Mouse (Mus musculus) liver, adult 2 months (tissue): ENCODE data around the gene Gnb1. TPM values are rescaled to one million over a fixed set of nuclear protein-coding genes. Genes with fewer than 3 reads are reported as not detected.

Source experiments
- DNase-seq: peaks from one replicate; pipeline ENCODE4 v3.0.0-alpha.2; 2011; ENCODE audit warnings: low read depth, low spot score; ENCODE audit errors: extremely low read depth
- H3K27ac ChIP-seq: fragments of 200-500 bp; replicated peaks from 2 replicates; pipeline ENCODE4 v1.5.1; 2012; ENCODE audit warnings: low read depth, mild to moderate bottlenecking, control low read depth, inconsistent platforms, low read length; ENCODE audit not compliant: insufficient read depth
- H3K27me3 ChIP-seq: fragments of 200-500 bp; 2 replicates; pipeline ENCODE4 v1.6.1; 2012; ENCODE audit warnings: mild to moderate bottlenecking, moderate library complexity, low read length, inconsistent platforms; ENCODE audit not compliant: control insufficient read depth, insufficient read depth
- H3K36me3 ChIP-seq: fragments of 200-500 bp; 2 replicates; pipeline ENCODE4 v1.6.1; 2012; ENCODE audit warnings: low read length, inconsistent platforms; ENCODE audit not compliant: control insufficient read depth, insufficient read depth
- H3K4me1 ChIP-seq: fragments of 200-500 bp; 2 replicates; pipeline ENCODE4 v1.6.1; 2011; ENCODE audit warnings: low read length; ENCODE audit not compliant: control insufficient read depth, insufficient read depth
- H3K4me3 ChIP-seq: fragments of 200-500 bp; 2 replicates; pipeline ENCODE4 v1.5.1; 2011; ENCODE audit warnings: low read depth, mild to moderate bottlenecking, control low read depth, low read length, moderate library complexity; ENCODE audit not compliant: insufficient read depth
- H3K79me2 ChIP-seq: fragments of 200-500 bp; 2 replicates; pipeline ENCODE4 v1.6.1; 2012; ENCODE audit warnings: inconsistent platforms, mild to moderate bottlenecking, low read length, moderate library complexity; ENCODE audit not compliant: control insufficient read depth, insufficient read depth
- H3K9ac ChIP-seq: fragments of 200-500 bp; 2 replicates; pipeline ENCODE4 v1.6.1; 2012; ENCODE audit warnings: low read depth, mild to moderate bottlenecking, control low read depth, inconsistent platforms, low read length
- CTCF ChIP-seq: fragments of 200-500 bp; IDR thresholded peaks from 2 replicates; pipeline ENCODE4 v1.5.1; 2011; ENCODE audit warnings: low read depth, low read length, control low read depth
- POLR2A ChIP-seq: fragments of 200-500 bp; IDR thresholded peaks from 2 replicates; pipeline ENCODE4 v1.6.1; 2011; ENCODE audit warnings: low read length, control low read depth; ENCODE audit not compliant: insufficient read depth; ENCODE audit errors: extremely low read depth
- WGBS: fragments of 180-500 bp; shearing (Covaris S2); methylation state at CpG from one replicate; pipeline ENCODE4 v1.1.7; 2018; 5-methylcytosine and 5-hydroxymethylcytosine counted together
- polyA plus RNA-seq: library from polyadenylated mRNA; depleted of rRNA; stranded (reverse); fragments of >200 nt; gene quantifications from 2 replicates; pipeline ENCODE4 v1.2.3, GENCODE M21; 2012; rRNA removed
- total RNA-seq: library from RNA; depleted of rRNA; stranded (reverse); fragments of >200 nt; gene quantifications from 2 replicates; pipeline ENCODE4 v1.2.3, GENCODE M21; 2014; rRNA removed

Gnb1 gene
- total and polyA plus RNA-seq, 2 experiments, result 26.5 to 143 TPM

DNA sequence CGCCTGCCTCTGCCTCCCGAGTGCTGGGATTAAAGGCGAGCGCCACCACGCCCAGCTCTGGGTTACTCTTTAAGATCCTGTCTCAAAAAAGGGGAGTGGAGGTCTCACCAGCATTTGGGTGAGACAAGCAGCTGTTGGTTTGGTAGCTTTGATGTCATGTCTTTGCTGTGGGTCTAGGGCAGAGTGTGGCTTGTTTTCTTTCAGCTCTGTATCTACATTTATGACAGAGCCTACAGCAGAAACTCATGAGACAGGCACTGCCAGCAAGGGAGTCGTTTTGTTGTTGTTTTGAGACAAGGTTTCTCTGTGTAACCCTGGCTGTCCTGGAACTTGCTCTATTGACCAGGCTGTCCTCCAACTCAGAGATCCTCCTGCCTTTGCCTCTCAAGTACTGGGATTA, 112.6 kb downstream of the Gnb1 start:
- peak overlapping the region; percentile 87 for H3K27ac ChIP-seq
- peaks cover 8% of the 10 kb centered on the region; the same call in 1 of the 2 replicates for H3K79me2 ChIP-seq
- peak; percentile 74 for DNase-seq
- no peaks in the 10 kb centered on the region for H3K27me3 ChIP-seq
- WGBS, result 75% methylated on average over 6 of the region's 6 CpGs
- peaks cover 17% of the 10 kb centered on the region for H3K4me1 ChIP-seq
- TF ChIP-seq CTCF (no peak), POLR2A (no peak)
- peak overlapping the region; percentile 61 for H3K9ac ChIP-seq
- peaks cover 9% of the 10 kb centered on the region for H3K36me3 ChIP-seq
- H3K4me3 ChIP-seq, result no peak overlapping the region

DNA sequence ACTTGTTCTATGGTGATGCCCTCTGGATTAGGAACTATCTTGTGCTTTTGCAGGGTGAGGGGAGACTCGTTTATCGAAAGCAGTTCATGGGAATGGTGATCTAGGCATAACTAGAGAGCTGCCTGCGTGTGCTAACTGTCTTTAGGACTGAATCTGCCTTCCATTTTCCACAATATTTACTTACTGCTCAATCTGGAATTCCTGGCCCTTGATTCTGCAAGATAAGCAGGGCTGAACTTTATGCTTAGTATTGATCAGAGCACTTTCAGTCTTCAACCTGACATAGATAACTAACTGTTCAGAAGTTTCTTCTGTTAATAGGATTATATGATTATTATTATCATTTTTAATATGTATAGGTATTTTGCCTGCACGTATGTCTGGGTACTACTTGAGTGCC, 114.0 kb downstream of the Gnb1 start:
- H3K9ac ChIP-seq, result peak overlapping the region; percentile 20
- H3K27ac ChIP-seq, result peak overlapping the region; percentile 87
- peaks cover 17% of the 10 kb centered on the region for H3K4me1 ChIP-seq
- 0 out of 2 replicates have a peak overlapping the region, but pooled peaks have one; percentile 8 for H3K4me3 ChIP-seq
- 27% methylated on average over 4 of the region's 4 CpGs for WGBS
- TF ChIP-seq POLR2A (no peak), CTCF (no peak)
- peaks cover 15% of the 10 kb centered on the region for H3K36me3 ChIP-seq
- H3K79me2 ChIP-seq, result peaks cover 8% of the 10 kb centered on the region; the same call in 1 of the 2 replicates
- DNase-seq, result peak; percentile 90
- H3K27me3 ChIP-seq, result no peaks in the 10 kb centered on the region

DNA sequence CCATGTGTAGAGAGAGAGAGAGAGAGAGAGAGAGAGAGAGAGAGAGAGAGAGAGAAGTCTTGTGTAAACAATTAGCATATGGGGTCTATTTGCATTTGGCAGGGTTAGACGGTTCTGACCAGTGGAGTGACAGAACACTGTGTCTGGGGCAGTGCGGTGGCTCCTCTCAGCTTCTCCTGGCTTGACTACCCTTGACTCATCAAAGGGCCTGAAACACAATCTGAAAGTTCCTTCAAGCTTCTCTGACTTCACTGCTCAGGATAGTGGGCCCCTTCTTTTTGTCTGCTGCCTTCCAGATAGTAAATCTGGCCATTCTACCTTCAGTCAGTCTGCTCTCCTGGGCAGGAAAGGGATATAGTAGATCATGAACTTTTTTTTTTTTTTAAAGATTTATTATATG, 115.7 kb downstream of the Gnb1 start:
- peaks cover 27% of the 10 kb centered on the region for H3K36me3 ChIP-seq

More for the DNA sequence above, 115.7 kb downstream of the Gnb1 start:
- no peak overlapping the region for H3K9ac ChIP-seq
- DNase-seq, result no peak
- no peak overlapping the region for H3K4me3 ChIP-seq
- TF ChIP-seq CTCF, result no peak
- TF ChIP-seq POLR2A, result no peak
- peaks cover 17% of the 10 kb centered on the region for H3K4me1 ChIP-seq
- WGBS, result 50% methylated on average over 2 of the region's 2 CpGs
- H3K27ac ChIP-seq, result 0 out of 2 replicates have a peak overlapping the region, but pooled peaks have one; percentile 18
- H3K27me3 ChIP-seq, result no peaks in the 10 kb centered on the region
- H3K79me2 ChIP-seq, result peaks cover 7% of the 10 kb centered on the region; the same call in 1 of the 2 replicates

Other genes starting within 250 kb of the Gnb1 start
- 5.4 and 7.4 TPM in 2 replicates for gene Faap20, start 241.6 kb upstream of the Gnb1 start, total RNA-seq
- 28.6 and 33.8 TPM in 2 replicates for gene Faap20, start 241.6 kb upstream of the Gnb1 start, polyA plus RNA-seq
- 13.8 and 18.3 TPM in 2 replicates for gene Prkcz, start 130.0 kb upstream of the Gnb1 start, total RNA-seq
- 11.4 and 11.6 TPM in 2 replicates for gene Prkcz, start 130.0 kb upstream of the Gnb1 start, polyA plus RNA-seq
- under 0.01 and 0.20 TPM in 2 replicates for gene Gabrd, start 93.2 kb upstream of the Gnb1 start, total RNA-seq
- gene Gabrd, start 93.2 kb upstream of the Gnb1 start, polyA plus RNA-seq, result 0.04 and 0.11 TPM in 2 replicates
- 0.09 and 0.27 TPM in 2 replicates for gene Cfap74, start 82.2 kb upstream of the Gnb1 start, total RNA-seq
- gene Cfap74, start 82.2 kb upstream of the Gnb1 start, polyA plus RNA-seq, result 0.06 TPM in 2 replicates
- gene Tmem52, start 22.2 kb upstream of the Gnb1 start, total RNA-seq, result not detected in 2 replicates
- gene Tmem52, start 22.2 kb upstream of the Gnb1 start, polyA plus RNA-seq, result not detected in 2 replicates
- 163 and 201 TPM in 2 replicates for gene Nadk, start 71.0 kb downstream of the Gnb1 start, total RNA-seq
- 196 and 218 TPM in 2 replicates for gene Nadk, start 71.0 kb downstream of the Gnb1 start, polyA plus RNA-seq
- gene Slc35e2, start 110.1 kb downstream of the Gnb1 start, total RNA-seq, result 63.5 and 65.6 TPM in 2 replicates
- gene Slc35e2, start 110.1 kb downstream of the Gnb1 start, polyA plus RNA-seq, result 18.5 and 19.8 TPM in 2 replicates
- 8.5 and 11.2 TPM in 2 replicates for gene Cdk11b, start 133.5 kb downstream of the Gnb1 start, total RNA-seq
- 8.8 and 10.6 TPM in 2 replicates for gene Cdk11b, start 133.5 kb downstream of the Gnb1 start, polyA plus RNA-seq
- gene Gm10563, start 154.0 kb downstream of the Gnb1 start, total RNA-seq, result not detected in 2 replicates
- not detected in 2 replicates for gene Gm10563, start 154.0 kb downstream of the Gnb1 start, polyA plus RNA-seq
- gene Mmp23, start 162.0 kb downstream of the Gnb1 start, total RNA-seq, result 1.7 and 1.8 TPM in 2 replicates
- 2.7 and 3.0 TPM in 2 replicates for gene Mmp23, start 162.0 kb downstream of the Gnb1 start, polyA plus RNA-seq
- gene Mib2, start 177.8 kb downstream of the Gnb1 start, total RNA-seq, result 16.4 and 19.0 TPM in 2 replicates
- gene Mib2, start 177.8 kb downstream of the Gnb1 start, polyA plus RNA-seq, result 32.2 and 35.8 TPM in 2 replicates
- 0.37 and 0.54 TPM in 2 replicates for gene Fndc10, start 203.0 kb downstream of the Gnb1 start, total RNA-seq
- gene Fndc10, start 203.0 kb downstream of the Gnb1 start, polyA plus RNA-seq, result 0.77 and 1.2 TPM in 2 replicates
- gene Ssu72, start 213.4 kb downstream of the Gnb1 start, total RNA-seq, result 99.5 and 108 TPM in 2 replicates
- 78.8 and 79.3 TPM in 2 replicates for gene Ssu72, start 213.4 kb downstream of the Gnb1 start, polyA plus RNA-seq
- gene Tmem240, start 243.4 kb downstream of the Gnb1 start, total RNA-seq, result under 0.01 and 0.20 TPM in 2 replicates
- 0.07 and 0.20 TPM in 2 replicates for gene Tmem240, start 243.4 kb downstream of the Gnb1 start, polyA plus RNA-seq